Comparison of ENCODE assay signal across 8 mouse cellular contexts in the genomic region with DNA sequence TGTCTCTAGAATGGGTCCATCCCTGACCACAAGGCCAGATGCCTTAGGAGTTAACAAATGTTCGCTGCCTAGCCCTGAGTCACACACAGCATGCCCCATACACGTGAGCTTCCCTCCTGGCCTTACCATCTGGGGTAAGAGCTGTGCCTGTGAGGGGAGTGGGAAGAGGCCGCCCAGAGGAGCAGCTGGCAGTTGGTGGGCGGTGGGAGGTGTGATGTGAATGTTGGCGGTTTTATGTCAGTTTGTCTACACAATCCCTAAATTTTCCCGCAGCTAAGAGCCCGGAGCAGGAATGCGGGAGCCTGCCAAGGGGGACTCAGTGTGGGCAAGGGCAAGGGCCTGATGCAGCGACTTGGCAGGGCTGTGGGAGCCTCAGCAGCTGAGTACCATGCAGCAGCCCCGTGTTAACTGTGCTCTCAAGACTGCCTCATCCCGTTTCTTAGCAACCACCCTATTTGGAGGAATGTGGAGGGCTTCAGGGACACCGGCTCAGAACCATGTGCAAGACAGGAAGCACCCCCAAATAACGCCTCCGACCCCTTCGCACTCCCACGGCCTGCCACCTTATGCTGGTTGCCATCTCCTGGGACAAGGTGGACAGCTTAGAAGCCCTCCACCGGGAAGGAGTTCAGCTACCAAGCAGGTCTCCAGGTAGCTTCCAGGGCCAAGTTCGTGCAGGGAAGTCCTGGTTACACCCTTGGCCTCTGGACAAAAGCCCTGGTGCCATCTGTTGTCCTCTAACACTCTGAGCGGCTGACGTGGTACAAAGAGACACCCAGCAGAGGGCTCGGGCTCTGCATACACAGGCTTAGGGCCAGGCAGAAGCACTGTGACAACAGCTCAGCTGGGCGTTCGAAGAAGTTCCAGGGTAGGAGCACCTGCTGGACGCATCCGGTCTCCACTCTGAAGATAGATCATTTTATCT. TPM values are rescaled to one million over a fixed set of nuclear protein-coding genes. Genes with fewer than 3 reads are reported as not detected.
A peak's percentile ranks its signal among the peaks of the same experiment; 100 is the strongest.
DNase-seq lines count a peak whose midpoint lies in the region; ATAC-seq lines count a peak whose summit lies in the region.

No protein-coding gene starts in this region.

- peak overlapping the region; percentile 4; the same call in 1 of the 2 replicates for H3K27ac ChIP-seq in forebrain, embryonic 11.5 days (ENCODE audit: low read depth, low read length)
- peak overlapping the region; percentile 83 for H3K27ac ChIP-seq in midbrain, embryonic 13.5 days
- H3K27ac ChIP-seq in liver, embryonic 12.5 days = no peak overlapping the region

- no peaks in the 10 kb centered on the region for H3K9me3 ChIP-seq in forebrain, embryonic 11.5 days (ENCODE audit: control insufficient read depth, low read length)
- H3K9me3 ChIP-seq in midbrain, embryonic 13.5 days = no peaks in the 10 kb centered on the region
- no peaks in the 10 kb centered on the region for H3K9me3 ChIP-seq in liver, embryonic 12.5 days (replicated peaks)

- ATAC-seq in forebrain, embryonic 11.5 days (replicated peaks; ENCODE audit: low FRiP score) = peak; percentile 57
- ATAC-seq in midbrain, embryonic 13.5 days = peak; percentile 92
- ATAC-seq in liver, embryonic 12.5 days = no peak

- DNase-seq in 3T3-L1 (ENCODE audit: low read depth, low spot score) = peak; percentile 21
- peak; percentile 98 for DNase-seq in Muller cell, postnatal 12 days (ENCODE audit: inconsistent ontology term)
- DNase-seq in forebrain, embryonic 11.5 days (ENCODE audit: low spot score) = peak; percentile 67
- DNase-seq in layer of hippocampus, adult 11-12 months (ENCODE audit: low spot score) = peak; percentile 90
- DNase-seq in adrenal gland, postnatal 25 days = no peak
- no peak for DNase-seq in adrenal gland, postnatal 14 days

- 45% methylated on average over 25 of the region's 25 CpGs for WGBS in forebrain, embryonic 11.5 days
- WGBS in midbrain, embryonic 13.5 days = 28% methylated on average over 25 of the region's 25 CpGs
- 68% methylated on average over 25 of the region's 25 CpGs for WGBS in liver, embryonic 12.5 days (ENCODE audit: insufficient replicate concordance)

- no peak overlapping the region for H3K4me3 ChIP-seq in forebrain, embryonic 11.5 days (ENCODE audit: low read depth, low read length)
- H3K4me3 ChIP-seq in midbrain, embryonic 13.5 days (replicated peaks) = peak overlapping the region; percentile 36
- no peak overlapping the region for H3K4me3 ChIP-seq in liver, embryonic 12.5 days

- peak overlapping the region; percentile 46 for H3K4me2 ChIP-seq in forebrain, embryonic 11.5 days (ENCODE audit: low read depth, low read length, severe bottlenecking)
- H3K4me2 ChIP-seq in midbrain, embryonic 13.5 days (replicated peaks) = peak overlapping the region; percentile 55
- no peak overlapping the region for H3K4me2 ChIP-seq in liver, embryonic 12.5 days

- no peaks in the 10 kb centered on the region for H3K36me3 ChIP-seq in forebrain, embryonic 11.5 days (ENCODE audit: control insufficient read depth, insufficient read depth, low read length)
- H3K36me3 ChIP-seq in midbrain, embryonic 13.5 days = no peaks in the 10 kb centered on the region
- H3K36me3 ChIP-seq in liver, embryonic 12.5 days = 0 out of 2 replicates have a peak, but pooled peaks cover under 1% of the 10 kb centered on the region

- H3K4me1 ChIP-seq in forebrain, embryonic 11.5 days (replicated peaks; ENCODE audit: control insufficient read depth, insufficient read depth, low read length) = peaks cover 15% of the 10 kb centered on the region; the same call in 1 of the 2 replicates
- H3K4me1 ChIP-seq in midbrain, embryonic 13.5 days (replicated peaks) = peaks cover 31% of the 10 kb centered on the region
- peaks cover 25% of the 10 kb centered on the region; the same call in 1 of the 2 replicates for H3K4me1 ChIP-seq in liver, embryonic 12.5 days

- H3K9ac ChIP-seq in forebrain, embryonic 11.5 days (ENCODE audit: low read length) = no peak overlapping the region
- H3K9ac ChIP-seq in midbrain, embryonic 13.5 days (replicated peaks) = peak overlapping the region; percentile 56
- H3K9ac ChIP-seq in liver, embryonic 12.5 days = no peak overlapping the region

- H3K27me3 ChIP-seq in forebrain, embryonic 11.5 days (ENCODE audit: control insufficient read depth, insufficient read depth, low read length) = no peaks in the 10 kb centered on the region
- H3K27me3 ChIP-seq in midbrain, embryonic 13.5 days = no peaks in the 10 kb centered on the region
- H3K27me3 ChIP-seq in liver, embryonic 12.5 days (replicated peaks) = no peaks in the 10 kb centered on the region

RNA-seq across cellular contexts. Expression of gene Elk3, which starts 35.5 kb away (rescaled TPM):
- 13.8 and 16.5 TPM in 2 replicates for polyA plus RNA-seq in forebrain, embryonic 11.5 days (2014; fragmentation: Nextera tagmentation; extraction: Ambion mirVana)
- 7.7 and 8.5 TPM in 2 replicates for polyA plus RNA-seq in midbrain, embryonic 13.5 days (2015; fragmentation: Nextera tagmentation; extraction: Ambion mirVana)
- total RNA-seq in adrenal gland, postnatal 25 days (2021) = 37.7 and 47.1 TPM in 2 replicates
- 8.6 and 9.6 TPM in 2 replicates for polyA plus RNA-seq in liver, embryonic 12.5 days (2016; fragmentation: Nextera tagmentation; extraction: Ambion mirVana)
- 50.4 and 58.0 TPM in 2 replicates for total RNA-seq in adrenal gland, postnatal 14 days (2021)

Comparison
In these comparisons a context has a peak if more than half of its experiments do, and no peak if none do; other contexts are left out.
1. DNase-seq: peak in 3T3-L1 (single experiment), Muller cell, postnatal 12 days (single experiment), forebrain, embryonic 11.5 days (single experiment) and layer of hippocampus, adult 11-12 months (single experiment); none in adrenal gland, postnatal 25 days (single experiment) and adrenal gland, postnatal 14 days (single experiment).